Mouse (Mus musculus): ENCODE results near the gene Tfpi. TPM values are rescaled to one million over a fixed set of nuclear protein-coding genes. Genes with fewer than 3 reads are reported as not detected.

The Tfpi gene
- total RNA-seq (2023): 5.0 TPM

DNA sequence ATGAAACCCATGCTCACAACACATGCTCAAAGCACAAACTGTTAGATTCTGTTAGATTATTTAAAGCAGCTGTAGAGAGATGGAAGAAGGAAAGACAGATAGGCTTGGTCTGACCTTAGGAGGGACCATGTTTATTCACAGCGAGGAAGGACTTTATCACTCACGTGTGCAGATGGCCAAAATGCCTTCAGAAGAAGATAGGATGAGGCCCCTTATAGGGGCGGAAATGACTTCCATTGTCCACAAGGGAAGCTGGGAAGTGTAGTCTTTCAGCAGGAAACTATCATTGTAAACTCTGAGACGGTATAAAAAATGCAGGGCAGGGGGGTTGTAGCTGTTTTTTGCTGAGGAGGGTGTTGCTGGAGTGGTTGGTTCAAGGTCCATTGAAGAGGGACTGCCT, at the start of gene Tfpi:
Tfpi (minus strand) TSS at position 199 of the 400 bp plus-strand sequence.

GRCm38 (mm10) chr2:84425138-84425537, 51.4 kb downstream of the Tfpi start, which contains the start of gene Calcrl:
Gene Calcrl, minus strand, starts transcription at chr2:84425411.

Other genes starting within 250 kb of the Tfpi start
- 33.5 TPM for gene Calcrl, start 51.4 kb downstream of the Tfpi start, total RNA-seq (2023)
- 1.7 TPM for gene Ctnnd1, start 174.0 kb upstream of the Tfpi start, total RNA-seq (2023)
- not detected for gene Btbd18, start 182.3 kb upstream of the Tfpi start, total RNA-seq (2023)
- gene Selenoh, start 194.0 kb upstream of the Tfpi start, total RNA-seq (2023): 38.9 TPM
- not detected for gene Gm28635, start 201.3 kb upstream of the Tfpi start, total RNA-seq (2023)
- 12.8 TPM for gene Med19, start 201.6 kb upstream of the Tfpi start, total RNA-seq (2023)
- 38.8 TPM for gene Tmx2, start 202.4 kb upstream of the Tfpi start, total RNA-seq (2023)
- gene Zdhhc5, start 238.4 kb upstream of the Tfpi start, total RNA-seq (2023): 44.5 TPM

All from CD8-positive naive resting alpha-beta T cell, adult 57 days (primary cell).